ENCODE assay signal across 10 mouse cellular contexts in the genomic region with DNA sequence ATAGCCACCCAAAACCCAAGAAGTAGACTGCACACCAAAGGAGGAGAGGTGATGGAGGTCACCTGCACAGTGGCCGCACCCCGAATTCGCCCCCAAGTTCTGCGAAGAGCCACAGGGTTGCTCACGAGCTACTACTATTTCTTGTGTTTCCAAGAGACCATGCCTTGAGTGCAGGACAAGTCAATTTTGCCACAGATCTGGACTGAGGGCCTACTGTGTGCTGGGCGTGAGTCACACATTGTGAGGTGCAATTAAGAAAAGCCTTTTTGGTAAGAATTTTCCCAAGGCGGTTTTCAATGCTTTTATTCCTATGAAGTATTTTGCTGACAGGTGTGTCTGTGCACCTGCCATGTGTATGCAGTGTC. TPM values are rescaled to one million over a fixed set of nuclear protein-coding genes. Genes with fewer than 3 reads are reported as not detected.
DNase-seq lines count a peak whose midpoint lies in the region; ATAC-seq and TF ChIP-seq lines count a peak whose summit lies in the region.
"Had no signal": no experiment of that assay in that cellular context is flagged by ENCODE, and none has a peak within 500 bp of the region (broad histone marks: within the 10 kb centered on the region; RNA-seq: fewer than 3 reads in every experiment).

No protein-coding gene starts in this region.

- no peak overlapping the region for H3K27ac ChIP-seq in heart, postnatal 0 days (ENCODE audit: low read depth)
- H3K27ac ChIP-seq in cortical plate, adult 2 months (ENCODE audit: insufficient read depth, low read length): no peak overlapping the region
- no peak overlapping the region for H3K27ac ChIP-seq in hindbrain, embryonic 14.5 days
- H3K27ac ChIP-seq in midbrain, embryonic 13.5 days: peak overlapping the region; percentile 86

- H3K4me1 ChIP-seq in heart, postnatal 0 days (ENCODE audit: control insufficient read depth, insufficient read depth): peaks cover 5% of the 10 kb centered on the region; the same call in 1 of the 2 replicates
- peaks cover 6% of the 10 kb centered on the region for H3K4me1 ChIP-seq in cortical plate, adult 2 months (ENCODE audit: control insufficient read depth, insufficient read depth, low read length)
- H3K4me1 ChIP-seq in hindbrain, embryonic 14.5 days (replicated peaks; ENCODE audit: control insufficient read depth, insufficient read depth, low read length): peaks cover 11% of the 10 kb centered on the region
- H3K4me1 ChIP-seq in midbrain, embryonic 13.5 days (replicated peaks): peaks cover 7% of the 10 kb centered on the region; the same call in 1 of the 2 replicates

- H3K27me3 ChIP-seq in heart, postnatal 0 days (ENCODE audit: control insufficient read depth, insufficient read depth, low read length): 0 out of 2 replicates have a peak, but pooled peaks cover 2% of the 10 kb centered on the region
- no peaks in the 10 kb centered on the region; the same call in 1 of the 2 replicates for H3K27me3 ChIP-seq in hindbrain, embryonic 14.5 days (ENCODE audit: control insufficient read depth, insufficient read depth, low read length)
- H3K27me3 ChIP-seq in midbrain, embryonic 13.5 days: no peaks in the 10 kb centered on the region

- H3K9me3 ChIP-seq in heart, postnatal 0 days (replicated peaks; ENCODE audit: control insufficient read depth, low read length): no peaks in the 10 kb centered on the region
- H3K9me3 ChIP-seq in hindbrain, embryonic 14.5 days (ENCODE audit: control insufficient read depth, low read length): no peaks in the 10 kb centered on the region
- no peaks in the 10 kb centered on the region for H3K9me3 ChIP-seq in midbrain, embryonic 13.5 days

- 44% methylated on average over 7 of the region's 7 CpGs for WGBS in heart, postnatal 0 days
- 44% methylated on average over 7 of the region's 7 CpGs for WGBS in hindbrain, embryonic 14.5 days
- WGBS in midbrain, embryonic 13.5 days: 41% methylated on average over 7 of the region's 7 CpGs

- no peak for TF ChIP-seq POLR2A in cortical plate, adult 2 months (IDR thresholded peaks at IDR 0.05; ENCODE audit: extremely low read depth, insufficient read depth, low read length)

- H3K4me2 ChIP-seq in heart, postnatal 0 days (ENCODE audit: low read depth, low read length): peak overlapping the region; percentile 93
- H3K4me2 ChIP-seq in hindbrain, embryonic 14.5 days (replicated peaks): peak overlapping the region; percentile 52
- peak overlapping the region; percentile 75 for H3K4me2 ChIP-seq in midbrain, embryonic 13.5 days (replicated peaks)

- TF ChIP-seq EP300 in heart, postnatal 0 days (IDR thresholded peaks at IDR 0.05; ENCODE audit: low read depth): no peak

- H3K9ac ChIP-seq in heart, postnatal 0 days (replicated peaks; ENCODE audit: low read depth, low read length): no peak overlapping the region
- H3K9ac ChIP-seq in hindbrain, embryonic 14.5 days: peak overlapping the region; percentile 83
- peak overlapping the region; percentile 76 for H3K9ac ChIP-seq in midbrain, embryonic 13.5 days (replicated peaks)

- H3K4me3 ChIP-seq in heart, postnatal 0 days (ENCODE audit: low read depth, low read length): peak overlapping the region; percentile 66
- peak overlapping the region; percentile 79; the same call in 1 of the 2 replicates for H3K4me3 ChIP-seq in cortical plate, adult 2 months (ENCODE audit: insufficient read depth, low read length)
- H3K4me3 ChIP-seq in hindbrain, embryonic 14.5 days (replicated peaks; ENCODE audit: low read length): peak overlapping the region; percentile 80
- peak overlapping the region; percentile 62 for H3K4me3 ChIP-seq in midbrain, embryonic 13.5 days (replicated peaks)
- H3K4me3 ChIP-seq: myocyte had no signal

- H3K36me3 ChIP-seq in heart, postnatal 0 days (replicated peaks; ENCODE audit: control insufficient read depth, insufficient read depth, low read length): no peaks in the 10 kb centered on the region
- no peaks in the 10 kb centered on the region; the same call in 1 of the 2 replicates for H3K36me3 ChIP-seq in hindbrain, embryonic 14.5 days (replicated peaks; ENCODE audit: control insufficient read depth, insufficient read depth)
- peaks cover 5% of the 10 kb centered on the region; the same call in 1 of the 2 replicates for H3K36me3 ChIP-seq in midbrain, embryonic 13.5 days

- DNase-seq in heart, postnatal 0 days (ENCODE audit: low spot score): no peak
- no peak for DNase-seq in heart, adult 11 months
- DNase-seq in hindbrain, embryonic 14.5 days (ENCODE audit: low spot score): no peak
- no peak for DNase-seq in urinary bladder, adult 18-20 months (ENCODE audit: low spot score in 2 of 2)
- no peak for DNase-seq in spleen, adult 12 weeks (ENCODE audit: low spot score)
- DNase-seq in layer of hippocampus, postnatal 10 days (ENCODE audit: low spot score in 2 of 2): no peak
- DNase-seq: thymus, postnatal 25 days had no signal

- 0 out of 2 replicates have a peak, but pooled peaks have one; percentile 3 for ATAC-seq in heart, postnatal 0 days (ENCODE audit: insufficient read depth, low read depth)
- ATAC-seq in hindbrain, embryonic 14.5 days (ENCODE audit: low FRiP score): no peak
- peak; percentile 3; the same call in 1 of the 2 replicates for ATAC-seq in midbrain, embryonic 13.5 days

- TF ChIP-seq CTCF in heart, postnatal 0 days (IDR thresholded peaks at IDR 0.05; ENCODE audit: low read depth): no peak
- TF ChIP-seq CTCF in cortical plate, adult 2 months (IDR thresholded peaks at IDR 0.05; ENCODE audit: extremely low read depth, insufficient read depth, low read length): no peak

RNA-seq across cellular contexts. Expression of a gene that starts 0.3 kb away (rescaled TPM):
- total RNA-seq in heart, postnatal 0 days (2014; rRNA removed; ENCODE audit: low replicate concordance): 8.5 and 13.8 TPM in 2 replicates
- polyA plus RNA-seq in heart, postnatal 0 days (2015; fragmentation: Nextera tagmentation; extraction: Ambion mirVana): 8.0 and 8.6 TPM in 2 replicates
- 83.4 and 87.6 TPM in 2 replicates for polyA plus RNA-seq in cortical plate, adult 2 months (2012; rRNA removed)
- 55.6 and 56.0 TPM in 2 replicates for polyA plus RNA-seq in hindbrain, embryonic 14.5 days (2014; fragmentation: Nextera tagmentation; extraction: Ambion mirVana)
- polyA plus RNA-seq in midbrain, embryonic 13.5 days (2015; fragmentation: Nextera tagmentation; extraction: Ambion mirVana): 28.5 and 29.2 TPM in 2 replicates
- total RNA-seq in layer of hippocampus, postnatal 10 days (2021): 100 to 1,000 TPM; 136 to 139 TPM

RNA-seq across cellular contexts. Expression of a gene that starts 54.2 kb away (rescaled TPM):
- 8.1 and 22.3 TPM in 2 replicates for total RNA-seq in heart, postnatal 0 days (2014; rRNA removed; ENCODE audit: low replicate concordance)
- 7.7 and 8.5 TPM in 2 replicates for polyA plus RNA-seq in heart, postnatal 0 days (2015; fragmentation: Nextera tagmentation; extraction: Ambion mirVana)
- polyA plus RNA-seq in cortical plate, adult 2 months (2012; rRNA removed): 2.4 and 2.5 TPM in 2 replicates
- polyA plus RNA-seq in hindbrain, embryonic 14.5 days (2014; fragmentation: Nextera tagmentation; extraction: Ambion mirVana): 13.3 and 13.9 TPM in 2 replicates
- 23.9 and 24.5 TPM in 2 replicates for polyA plus RNA-seq in midbrain, embryonic 13.5 days (2015; fragmentation: Nextera tagmentation; extraction: Ambion mirVana)
- 1 to 10 TPM; 5.7 to 6.0 TPM for total RNA-seq in layer of hippocampus, postnatal 10 days (2021)

RNA-seq across cellular contexts. Expression of a gene that starts 54.3 kb away (rescaled TPM):
- total RNA-seq in heart, postnatal 0 days (2014; rRNA removed; ENCODE audit: low replicate concordance): 6.6 and 7.7 TPM in 2 replicates
- polyA plus RNA-seq in heart, postnatal 0 days (2015; fragmentation: Nextera tagmentation; extraction: Ambion mirVana): 11.7 and 11.9 TPM in 2 replicates
- polyA plus RNA-seq in cortical plate, adult 2 months (2012; rRNA removed): 11.2 and 12.3 TPM in 2 replicates
- 8.1 and 8.5 TPM in 2 replicates for polyA plus RNA-seq in hindbrain, embryonic 14.5 days (2014; fragmentation: Nextera tagmentation; extraction: Ambion mirVana)
- 7.8 and 8.5 TPM in 2 replicates for polyA plus RNA-seq in midbrain, embryonic 13.5 days (2015; fragmentation: Nextera tagmentation; extraction: Ambion mirVana)
- total RNA-seq in layer of hippocampus, postnatal 10 days (2021): 10 to 100 TPM; 10.2 to 11.2 TPM
